Mouse (Mus musculus): Measurements from ENCODE around the gene Tkt.
"Not testable (repeated sequence)": the region's sequence is repeated elsewhere in the genome, so short reads cannot be mapped to it uniquely, and the experiment has no call there.

The Tkt gene

DNA sequence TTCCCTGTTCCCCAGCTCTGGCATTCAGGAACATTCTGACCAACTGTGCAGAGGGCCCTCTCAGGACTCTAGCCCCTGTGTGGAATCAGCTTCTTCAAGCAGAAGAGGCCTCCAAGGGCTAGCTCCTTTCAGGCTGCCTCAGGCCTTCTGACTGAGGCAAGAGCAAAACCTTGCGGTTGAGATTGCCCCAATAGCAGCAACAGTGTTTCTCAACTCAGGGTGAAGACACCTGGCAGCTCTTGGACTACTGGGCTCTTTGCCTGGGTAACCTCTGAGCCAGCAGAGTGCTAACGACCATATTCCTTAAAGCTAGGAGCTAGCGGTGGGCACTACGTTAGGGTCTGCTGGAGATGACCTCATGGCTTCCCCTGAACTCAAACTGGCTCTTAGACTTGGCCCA, 5.0 kb downstream of the Tkt start:
- DNase-seq (ENCODE audit: low spot score in 2 of 2), result no peak

DNA sequence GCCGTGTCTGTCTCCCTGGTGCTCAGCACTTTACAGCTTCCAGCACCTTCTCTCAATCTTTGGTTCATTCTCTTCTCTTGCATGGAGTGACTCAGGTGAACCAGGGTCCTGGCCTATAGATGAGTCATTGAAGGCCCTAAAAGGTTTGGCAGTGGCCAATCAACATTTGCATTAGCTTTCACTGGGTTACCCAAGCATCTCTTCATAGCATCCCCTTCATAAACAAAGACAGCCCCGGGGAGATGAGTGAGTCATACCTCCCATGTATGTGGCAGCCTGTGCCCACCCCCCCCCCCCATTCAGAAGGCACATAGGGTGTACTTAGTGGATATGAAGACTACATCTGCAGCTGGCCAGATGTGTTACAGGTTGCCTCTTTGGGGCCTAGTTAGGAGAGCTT, 8.5 kb downstream of the Tkt start:
- no peak for DNase-seq (ENCODE audit: low spot score in 2 of 2)

DNA sequence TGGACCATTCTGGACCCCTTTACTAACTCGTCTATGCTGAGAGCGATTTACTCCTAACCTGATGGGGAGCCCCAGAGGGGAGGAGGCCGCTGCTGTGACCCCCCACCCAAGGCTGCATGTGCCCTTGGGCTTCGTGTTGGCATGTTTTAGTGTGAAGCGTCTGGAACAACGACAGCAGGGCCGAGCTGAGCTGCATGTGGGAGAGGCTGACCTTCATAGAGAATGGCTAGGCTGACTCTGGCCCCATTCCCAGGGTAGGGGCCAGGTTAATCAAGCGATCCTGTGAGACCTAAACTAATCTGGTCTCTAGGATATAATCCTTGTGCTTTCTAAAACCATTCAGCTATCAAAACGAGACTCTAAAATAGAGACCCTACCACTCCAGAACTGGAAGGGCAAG, 9.6 kb downstream of the Tkt start:
- DNase-seq (ENCODE audit: low spot score in 2 of 2), result no peak

DNA sequence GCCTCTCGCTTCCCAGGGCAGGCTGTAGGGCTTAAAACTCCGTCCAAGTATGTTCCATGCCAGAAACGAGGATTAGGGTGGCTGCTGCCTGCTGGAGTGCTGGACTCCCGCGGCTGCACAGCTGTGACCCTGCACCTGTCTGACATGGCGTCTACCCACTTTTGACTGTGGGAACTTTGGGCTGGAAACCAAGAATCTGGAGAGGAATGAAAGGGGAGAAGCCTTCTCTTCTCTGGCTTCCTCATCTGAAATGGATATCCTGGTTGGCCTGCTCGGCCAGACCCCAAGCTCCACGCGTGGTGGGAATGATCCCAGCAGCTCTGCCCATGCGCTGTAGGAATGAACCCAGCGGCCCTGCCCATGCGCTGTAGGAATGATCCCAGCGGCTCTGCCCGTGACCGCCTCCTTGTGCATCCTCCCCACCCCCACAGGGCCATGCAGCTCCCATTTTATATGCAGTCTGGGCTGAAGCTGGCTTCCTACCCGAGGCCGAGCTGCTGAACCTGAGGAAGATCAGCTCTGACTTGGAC, 11.2 kb downstream of the Tkt start:
- DNase-seq (ENCODE audit: low spot score in 2 of 2), result no peak

DNA sequence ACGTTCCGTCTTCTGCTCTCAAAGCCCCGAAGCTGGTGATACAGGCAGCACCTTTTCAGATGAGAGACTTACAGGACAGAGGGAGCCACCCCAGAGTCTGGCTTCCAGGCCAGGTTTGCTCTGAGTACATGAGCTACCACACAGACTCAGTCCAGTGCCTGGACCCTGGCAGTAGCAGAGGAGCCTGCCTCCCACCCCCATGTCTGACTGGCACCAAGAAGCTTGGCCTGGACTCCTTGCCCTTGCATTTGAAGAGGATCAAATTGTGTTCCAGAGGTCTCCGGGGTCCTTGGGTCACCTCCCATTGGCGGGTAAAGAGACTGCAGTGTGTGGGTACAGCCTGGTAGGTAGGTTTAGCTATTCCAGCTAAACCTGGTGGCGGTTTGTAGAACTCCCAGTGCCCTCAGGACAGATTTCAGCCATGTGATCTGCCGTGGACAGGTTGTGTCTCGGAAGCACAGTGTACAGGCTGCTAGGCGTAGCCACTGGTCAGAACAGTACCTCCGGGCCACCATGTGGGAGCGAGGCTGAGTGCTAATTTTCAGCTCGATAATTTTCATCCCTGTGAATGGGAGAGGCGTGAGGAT, 12.7 kb downstream of the Tkt start:
- no peak for DNase-seq (ENCODE audit: low spot score in 2 of 2)

DNA sequence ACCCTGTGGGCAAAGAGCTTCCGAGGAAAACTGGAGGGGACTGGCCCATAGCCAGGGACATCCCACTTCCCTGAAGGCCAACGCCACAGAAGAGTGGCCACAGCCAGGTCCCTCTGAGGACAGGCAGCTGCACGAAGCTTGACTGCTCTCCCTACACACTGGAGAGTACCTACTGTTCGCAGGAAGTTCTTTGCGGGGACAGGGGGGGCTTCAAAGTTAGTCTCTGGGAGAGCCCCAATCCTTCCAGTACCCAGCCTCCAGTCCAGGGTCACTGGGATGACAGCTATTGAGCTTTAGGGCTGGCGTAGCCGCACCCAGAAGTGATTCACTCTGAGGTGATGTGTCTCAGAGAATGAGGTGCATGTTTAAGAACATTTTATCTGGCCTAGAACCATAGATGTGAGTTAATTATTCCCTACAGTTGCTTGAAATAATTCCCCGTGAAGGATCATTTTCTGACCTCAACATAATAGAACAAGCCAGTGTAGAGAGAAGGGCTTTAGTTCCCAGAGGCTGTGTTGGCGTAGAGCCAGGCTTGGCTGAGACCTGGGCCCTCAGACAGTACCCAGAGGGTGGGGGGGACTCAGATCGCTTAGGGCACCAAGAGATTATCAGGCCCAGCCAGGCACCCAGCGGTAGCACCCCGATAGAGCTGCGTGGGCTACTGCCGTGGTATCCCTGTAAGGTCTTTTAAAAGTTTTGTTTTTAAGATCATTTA, 13.5 kb downstream of the Tkt start:
- DNase-seq (ENCODE audit: low spot score in 2 of 2), result no peak

DNA sequence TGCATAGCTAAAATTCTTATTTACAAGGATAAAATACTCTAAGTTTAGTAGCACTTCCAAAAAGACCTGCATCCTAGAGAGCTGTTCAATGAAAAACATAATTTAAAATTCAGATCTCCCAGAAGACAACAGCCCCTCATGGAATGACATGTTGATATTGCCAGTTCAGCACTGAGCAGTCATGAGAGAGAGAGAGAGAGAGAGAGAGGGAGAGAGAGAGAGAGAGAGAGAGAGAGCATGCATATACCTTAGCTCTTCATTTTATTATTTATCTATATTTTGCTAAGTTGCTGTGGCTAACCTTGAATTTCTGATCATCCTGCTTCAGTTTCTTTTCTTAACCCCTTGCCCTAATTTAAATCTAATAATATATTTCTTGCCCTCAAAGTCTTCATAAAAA, 14.2 kb downstream of the Tkt start:
- no peak for DNase-seq (ENCODE audit: low spot score in 2 of 2)

DNA sequence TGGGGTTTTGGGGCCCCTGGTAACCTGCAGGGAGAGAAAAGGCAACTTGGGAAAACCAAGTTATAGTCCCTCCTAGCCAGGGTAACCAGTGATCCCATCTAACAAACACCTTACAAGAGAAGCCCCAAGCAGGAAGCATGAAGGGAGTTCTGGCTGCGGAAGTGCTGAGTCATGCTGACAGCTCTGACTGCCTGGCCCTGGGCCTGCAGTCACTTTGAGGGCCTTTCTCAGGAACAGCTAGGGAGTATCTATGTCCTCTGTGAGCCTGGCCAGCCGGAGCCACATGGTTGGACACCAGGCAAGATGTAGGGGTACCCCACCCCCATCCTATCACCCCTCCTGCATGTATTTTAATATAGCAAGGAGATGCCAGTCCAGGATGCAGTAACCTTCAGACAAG, 16.3 kb downstream of the Tkt start:
- no peak for DNase-seq (ENCODE audit: low spot score in 2 of 2)

DNA sequence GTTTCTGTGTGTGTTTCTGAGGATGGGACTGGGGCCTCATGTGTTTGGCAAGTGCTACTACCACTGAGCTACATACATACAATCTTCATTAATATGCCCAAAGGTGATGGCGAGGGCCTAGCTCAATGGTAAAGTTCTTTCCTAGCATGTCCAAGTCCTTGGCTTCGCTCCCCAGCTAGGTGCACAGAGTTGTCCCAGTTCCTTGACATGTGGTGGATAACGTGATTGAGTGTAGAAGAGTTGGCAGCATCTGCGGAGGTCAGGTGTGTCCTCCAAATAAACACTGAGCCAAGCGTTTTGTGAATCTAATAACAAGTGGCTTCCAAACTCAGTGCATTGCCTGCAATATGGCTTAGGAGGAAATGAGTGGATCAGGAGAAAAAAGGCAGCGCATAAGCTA, 18.2 kb downstream of the Tkt start:
- DNase-seq (ENCODE audit: low spot score in 2 of 2), result no peak

DNA sequence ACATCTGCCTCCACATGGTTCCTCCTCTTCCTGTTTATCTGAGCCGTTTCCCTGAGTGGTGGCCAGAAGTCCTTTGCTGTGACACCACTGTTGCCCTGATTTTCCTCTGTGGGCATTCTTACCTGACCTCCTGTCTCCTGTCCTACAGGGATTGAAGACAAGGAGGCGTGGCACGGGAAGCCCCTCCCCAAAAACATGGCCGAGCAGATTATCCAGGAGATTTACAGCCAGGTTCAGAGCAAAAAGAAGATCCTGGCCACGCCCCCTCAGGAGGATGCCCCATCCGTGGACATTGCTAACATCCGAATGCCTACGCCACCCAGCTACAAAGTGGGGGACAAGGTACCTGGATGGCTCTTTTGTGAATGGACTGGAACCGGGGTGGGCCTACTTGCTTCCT, 19.9 kb downstream of the Tkt start:
- DNase-seq (ENCODE audit: low spot score in 2 of 2), result no peak

DNA sequence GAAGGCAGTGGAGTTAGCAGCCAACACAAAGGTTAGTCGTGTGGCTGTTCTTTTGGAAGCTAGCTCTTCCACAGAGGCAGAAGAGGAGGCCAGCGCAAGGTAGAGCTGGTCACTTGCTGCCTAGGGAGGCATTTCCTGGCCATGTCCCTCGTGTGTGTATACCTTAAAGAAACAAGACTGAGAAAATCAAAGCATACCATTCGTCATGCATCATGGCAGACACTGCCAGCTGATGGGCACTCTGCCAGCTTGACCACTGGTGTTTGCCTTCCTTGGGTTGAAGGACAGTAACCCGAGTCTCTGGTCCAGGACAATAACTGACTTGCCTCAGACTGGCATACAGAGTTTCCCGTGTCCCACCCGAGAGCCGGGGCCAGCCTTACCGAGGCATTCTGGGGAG, 22.1 kb downstream of the Tkt start:
- no peak for DNase-seq (ENCODE audit: low spot score in 2 of 2)

DNA sequence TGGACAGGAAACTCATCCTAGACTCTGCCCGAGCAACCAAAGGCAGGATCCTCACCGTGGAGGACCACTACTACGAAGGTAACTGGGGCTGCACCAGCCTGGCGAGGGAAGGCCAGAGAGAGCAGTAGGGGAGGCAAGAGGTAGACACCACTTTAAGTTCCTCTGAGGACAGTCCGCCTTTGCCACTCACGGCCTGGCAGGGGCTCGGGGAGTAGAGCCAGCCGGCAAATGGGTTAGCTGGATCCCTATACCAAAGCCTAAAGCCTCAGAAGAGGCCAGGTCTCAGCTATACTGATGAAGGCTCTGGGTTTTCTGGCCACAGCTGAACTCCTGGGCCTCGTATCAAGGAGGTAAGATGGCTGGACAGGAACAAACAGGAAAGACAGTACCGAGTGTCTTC, 24.1 kb downstream of the Tkt start:
- no peak for DNase-seq (ENCODE audit: low spot score in 2 of 2)

DNA sequence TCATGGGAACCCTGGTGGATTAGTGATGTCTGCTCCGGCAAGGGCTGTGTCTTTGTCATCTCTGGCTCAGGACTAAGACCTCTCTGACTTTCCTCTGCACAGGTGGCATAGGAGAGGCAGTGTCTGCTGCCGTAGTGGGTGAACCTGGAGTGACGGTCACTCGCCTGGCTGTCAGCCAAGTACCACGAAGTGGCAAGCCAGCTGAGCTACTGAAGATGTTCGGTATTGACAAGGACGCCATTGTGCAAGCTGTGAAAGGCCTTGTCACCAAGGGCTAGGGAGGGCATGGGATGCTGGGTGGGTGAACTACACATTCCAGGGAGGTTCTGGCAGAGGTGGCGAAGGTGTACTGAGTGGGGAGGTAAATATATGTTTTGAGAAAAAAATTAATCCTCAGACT, 25.1 kb downstream of the Tkt start:
- DNase-seq (ENCODE audit: low spot score in 2 of 2), result no peak

DNA sequence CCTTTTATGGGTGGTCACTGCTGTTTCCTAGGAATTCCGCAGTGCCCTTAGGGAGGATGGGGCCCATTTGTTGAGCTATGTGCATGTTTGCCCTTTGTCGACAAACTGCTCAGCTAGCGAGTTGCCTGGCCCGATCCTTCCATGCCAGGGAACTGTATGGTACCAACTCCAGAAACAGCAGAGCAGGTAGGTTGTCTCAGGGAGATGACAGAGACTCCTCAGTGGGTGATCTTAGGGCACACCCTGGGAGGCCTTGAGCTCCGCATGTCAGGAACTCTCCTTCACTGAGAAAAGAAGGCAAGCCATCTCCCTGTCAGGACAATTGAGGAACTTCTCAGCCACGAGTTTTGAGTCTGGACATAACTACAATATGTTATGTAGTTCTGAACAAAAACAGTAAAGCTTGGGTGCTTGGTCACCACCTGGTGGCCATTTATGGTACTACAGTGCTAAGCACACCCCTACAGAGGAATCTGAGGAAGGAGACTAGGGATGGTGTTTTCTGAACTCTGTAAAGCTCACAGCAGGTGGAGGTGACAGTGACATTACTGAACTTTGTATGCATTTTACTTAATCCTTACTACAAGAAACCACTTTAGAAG, 25.9 kb downstream of the Tkt start:
- DNase-seq (ENCODE audit: low spot score in 2 of 2), result peak; percentile 54 to 69

DNA sequence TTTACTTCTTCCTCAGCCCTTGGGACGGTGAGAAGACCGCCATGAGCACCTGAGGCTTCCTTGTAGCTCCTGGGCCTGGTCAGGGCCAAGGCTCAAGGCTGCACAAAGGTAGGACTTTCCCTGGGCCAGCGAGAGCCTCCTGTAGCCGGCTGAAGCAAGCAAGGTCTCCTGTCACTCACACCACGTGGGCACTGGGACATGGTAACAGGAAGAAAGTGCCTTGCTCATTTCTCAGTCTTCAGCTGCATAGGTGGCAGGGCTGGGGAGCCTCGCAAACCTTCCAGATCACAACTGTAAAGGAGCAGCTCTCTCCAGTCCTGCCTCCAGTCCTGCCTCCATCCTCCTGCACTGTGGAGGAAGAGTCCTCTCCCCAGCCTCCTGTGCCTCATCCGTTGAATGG, 27.6 kb downstream of the Tkt start:
- DNase-seq (ENCODE audit: low spot score in 2 of 2), result no peak

DNA sequence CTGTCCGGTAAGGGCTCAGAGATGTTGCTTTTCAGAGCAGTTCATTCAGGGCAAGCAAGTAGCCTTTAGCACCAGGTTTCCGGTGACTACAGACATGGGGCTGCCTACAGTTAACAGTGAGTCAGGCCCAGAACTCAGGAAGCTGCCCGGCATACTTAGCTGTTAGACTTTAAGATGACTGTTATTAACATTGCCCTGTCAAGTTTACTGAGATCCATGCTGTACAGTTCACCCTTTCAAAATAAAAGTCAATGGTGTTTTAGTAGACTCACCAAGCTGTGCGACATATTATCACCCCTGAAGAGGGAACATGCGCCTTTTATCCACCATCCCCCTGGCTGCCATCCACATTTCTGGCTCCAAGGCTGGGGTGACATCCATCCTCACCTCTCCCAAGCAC, 28.1 kb downstream of the Tkt start:
- no peak for DNase-seq (ENCODE audit: low spot score in 2 of 2)

DNA sequence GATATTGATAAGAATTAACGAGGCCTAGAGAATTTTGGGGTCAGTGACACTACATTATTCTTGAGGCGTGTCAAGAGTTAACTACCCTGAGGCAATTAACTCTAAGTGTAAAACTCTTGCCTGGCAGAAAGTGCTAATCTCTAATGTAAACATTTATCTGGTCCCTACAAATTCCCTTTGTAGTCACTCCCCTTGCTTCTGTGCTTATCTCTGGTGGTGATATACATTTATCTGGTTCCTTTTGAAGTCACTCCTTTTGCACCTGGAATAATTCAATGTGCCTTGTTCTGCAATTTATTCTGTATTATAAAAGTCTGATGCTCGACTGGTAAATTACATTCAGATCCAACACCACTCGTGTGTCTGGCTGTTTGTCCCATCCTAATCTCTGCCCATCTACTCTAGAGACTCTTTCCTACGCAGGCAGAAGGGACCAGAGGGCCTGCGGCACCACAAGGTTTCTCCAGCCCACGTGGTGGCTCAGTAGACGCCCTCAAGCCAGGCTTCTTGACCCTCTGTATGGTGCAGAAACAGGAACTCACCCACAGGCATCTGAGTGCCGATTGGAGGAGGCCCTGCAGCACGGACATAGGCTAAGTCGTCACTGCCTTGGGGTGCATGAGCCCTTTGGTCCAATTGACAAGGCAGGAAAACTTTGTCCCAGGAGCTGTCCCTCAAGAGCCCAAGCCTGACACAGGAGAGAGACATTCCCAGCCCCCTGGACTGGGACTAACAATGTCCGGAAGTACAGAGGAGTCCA, 29.3 kb downstream of the Tkt start:
- DNase-seq (ENCODE audit: low spot score in 2 of 2), result not testable (repeated sequence)

DNA sequence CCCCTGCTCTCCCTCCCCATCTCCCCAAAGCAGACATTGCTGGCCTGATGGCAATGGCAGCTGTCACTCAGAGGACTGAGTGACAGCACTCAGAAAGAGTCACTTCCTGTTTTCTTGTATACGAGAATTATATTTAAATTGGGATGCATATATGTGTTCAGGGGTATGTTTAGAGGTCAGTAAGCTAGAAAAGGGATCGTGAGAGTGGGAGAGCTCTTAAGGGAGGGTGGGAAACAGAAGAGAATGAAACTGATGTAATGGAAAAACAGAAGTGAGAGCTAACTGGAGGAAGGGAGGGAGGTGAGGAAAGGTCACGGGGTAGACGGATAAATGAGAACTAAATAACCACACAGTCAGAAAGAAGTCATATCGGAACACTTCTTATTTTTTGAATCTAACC, 31.0 kb downstream of the Tkt start:
- peak in 1 of 2 experiments; percentile 33 for DNase-seq (ENCODE audit: low spot score in 2 of 2)

DNA sequence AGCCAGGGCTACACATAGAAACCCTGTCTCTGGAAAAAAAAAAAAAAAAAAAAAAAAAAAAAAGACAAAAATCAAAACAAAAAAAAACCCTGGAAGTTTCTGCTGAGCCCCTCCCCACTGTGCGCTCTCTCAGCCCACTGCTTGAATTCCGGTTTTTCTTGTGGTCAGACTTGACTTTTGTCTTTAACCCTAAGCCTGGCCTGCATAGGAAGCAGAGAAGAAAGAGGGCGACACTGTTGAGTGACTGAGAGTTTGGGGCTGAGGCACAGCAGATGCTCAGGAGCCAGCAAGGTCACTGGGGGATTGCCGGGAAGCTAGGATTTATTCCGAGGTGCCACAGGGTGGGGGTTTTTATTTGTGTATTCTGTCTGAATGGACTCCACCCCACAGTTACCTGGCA, 31.7 kb downstream of the Tkt start:
- DNase-seq (ENCODE audit: low spot score in 2 of 2), result no peak

DNA sequence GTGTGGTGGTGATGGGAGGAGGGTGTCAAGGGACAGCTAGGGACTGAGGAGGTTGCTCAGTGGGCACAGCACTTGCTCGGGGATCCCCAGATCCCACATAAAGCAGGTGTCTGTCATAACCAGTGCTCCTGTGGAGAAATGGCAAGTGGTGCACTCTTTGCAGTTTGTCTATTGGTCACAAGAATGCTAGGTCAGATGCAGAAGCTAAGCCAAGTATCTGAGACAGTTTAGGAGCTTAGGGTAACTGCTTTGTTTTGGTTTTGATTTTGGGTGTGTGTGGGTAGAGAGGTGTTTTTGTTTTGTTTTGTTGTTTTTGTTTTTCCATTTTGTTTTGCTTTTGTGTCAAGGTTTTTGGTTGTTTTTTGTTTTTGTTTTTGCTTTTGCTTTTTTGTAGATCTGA, 33.1 kb downstream of the Tkt start:
- DNase-seq (ENCODE audit: low spot score in 2 of 2), result no peak

DNA sequence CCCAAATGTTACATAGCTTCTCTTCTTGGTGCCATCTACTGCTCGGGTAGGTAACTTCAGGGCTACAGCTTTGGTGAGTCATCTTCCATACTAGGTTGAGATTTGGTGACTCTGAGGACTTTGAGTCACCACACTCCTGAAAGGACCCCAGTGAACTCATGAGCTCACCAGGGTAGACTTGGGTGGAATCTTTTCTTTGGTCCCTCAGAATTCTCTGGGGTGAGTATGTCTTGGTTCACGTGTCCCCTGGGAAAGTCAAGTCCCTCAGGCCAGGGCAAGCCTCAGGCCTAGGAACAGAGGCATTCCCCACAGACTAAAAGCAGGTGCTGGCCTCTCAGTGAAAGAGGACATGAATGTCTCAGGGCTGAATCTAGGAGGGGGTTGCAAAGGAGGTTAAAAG, 35.9 kb downstream of the Tkt start:
- no peak for DNase-seq (ENCODE audit: low spot score in 2 of 2)

DNA sequence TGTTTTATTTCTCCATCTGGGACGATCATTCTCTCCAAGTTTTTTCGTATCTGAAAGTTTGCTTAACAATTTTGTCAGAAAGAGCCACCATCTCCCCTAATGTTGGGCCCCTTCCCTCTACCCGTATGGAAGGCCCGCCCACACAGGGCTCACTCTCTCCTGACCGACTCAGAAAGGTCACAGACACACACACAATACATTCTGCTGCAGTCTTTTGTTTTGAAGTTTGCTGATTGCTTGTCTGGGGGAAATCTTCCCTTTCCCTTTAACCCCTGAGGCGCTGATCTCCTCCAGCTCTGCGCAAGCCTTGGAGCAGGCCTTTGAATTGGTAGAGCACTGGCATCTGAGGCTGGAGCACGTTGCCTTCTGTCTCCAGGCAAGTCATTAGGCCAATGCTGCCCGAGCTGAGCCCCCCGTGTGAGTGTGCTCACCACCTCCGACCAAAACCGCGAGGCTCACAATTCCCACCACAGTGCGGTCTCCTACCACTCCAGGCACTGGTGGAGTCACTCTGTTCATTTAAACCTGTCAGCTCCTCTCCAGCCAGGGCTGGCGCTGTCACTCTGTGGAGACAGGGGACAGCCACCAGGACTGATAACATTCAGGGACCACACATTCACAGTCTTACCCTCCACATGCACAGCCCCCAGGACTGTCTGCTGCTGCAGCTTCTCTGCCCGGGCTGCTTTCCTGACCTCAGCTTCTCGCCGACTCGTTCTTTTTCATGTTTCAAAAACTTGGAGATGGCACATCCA, 36.5 kb downstream of the Tkt start:
- no peak for DNase-seq (ENCODE audit: low spot score in 2 of 2)
